Mouse (Mus musculus) lung, postnatal 36 days (tissue): ENCODE results near the gene Ostc.

Experiments used
- DNase-seq: peaks from one replicate; pipeline ENCODE4 v3.0.0; 2022; ENCODE audit warnings: mixed read lengths

The Ostc gene

DNA sequence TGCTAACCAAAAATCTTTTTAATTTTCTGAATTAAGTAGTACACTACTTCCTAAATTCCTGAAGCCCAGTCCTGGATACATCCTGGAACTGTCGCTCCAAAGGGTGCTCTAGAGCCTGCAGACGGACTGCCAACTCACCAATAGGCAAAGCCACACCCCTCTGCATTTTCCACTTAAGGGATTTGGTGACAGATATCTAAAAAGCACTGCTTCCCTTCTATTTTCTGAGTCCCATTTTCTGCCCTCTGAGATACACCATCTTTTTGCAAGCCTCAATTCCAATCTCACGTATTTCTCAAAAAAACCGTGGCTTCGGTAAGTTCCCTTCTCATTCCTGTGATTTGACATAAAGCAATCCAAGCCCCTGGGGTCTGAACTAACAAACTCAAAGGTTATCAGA, 715 bp downstream of the Ostc start:
- peak; percentile 51 for DNase-seq

GRCm38 (mm10) chr3:130702289-130702688, 7.0 kb downstream of the Ostc start:
- no peak for DNase-seq

DNA sequence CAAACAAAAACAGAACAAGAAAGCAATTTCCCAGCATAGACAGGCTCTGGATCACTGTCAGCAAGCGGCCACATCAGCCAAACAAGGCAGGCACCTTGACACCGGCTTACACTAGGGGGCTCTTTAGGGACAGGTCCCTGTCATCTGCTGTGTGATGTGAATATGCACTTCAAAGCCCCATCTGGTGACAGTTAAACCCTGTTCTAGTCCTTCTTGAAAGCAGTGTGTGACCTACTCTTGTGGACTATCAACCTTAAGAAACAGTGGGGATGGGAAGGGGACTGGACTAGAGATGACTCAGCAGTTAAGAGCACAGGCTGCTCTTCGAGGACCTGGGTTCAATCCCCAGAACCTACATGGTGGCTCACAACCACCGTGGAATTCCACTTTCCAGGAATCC, 11.6 kb downstream of the Ostc start:
- no peak for DNase-seq

- no peak for DNase-seq
Measured at GRCm38 (mm10) chr3:130694705-130695104, 14.5 kb downstream of the Ostc start.

- DNase-seq = no peak
Measured at GRCm38 (mm10) chr3:130694041-130694593, 15.1 kb downstream of the Ostc start.

GRCm38 (mm10) chr3:130691596-130692170, 17.6 kb downstream of the Ostc start:
- DNase-seq = no peak

- DNase-seq = peak; percentile 60
Measured at GRCm38 (mm10) chr3:130690834-130691595, 18.2 kb downstream of the Ostc start.

DNA sequence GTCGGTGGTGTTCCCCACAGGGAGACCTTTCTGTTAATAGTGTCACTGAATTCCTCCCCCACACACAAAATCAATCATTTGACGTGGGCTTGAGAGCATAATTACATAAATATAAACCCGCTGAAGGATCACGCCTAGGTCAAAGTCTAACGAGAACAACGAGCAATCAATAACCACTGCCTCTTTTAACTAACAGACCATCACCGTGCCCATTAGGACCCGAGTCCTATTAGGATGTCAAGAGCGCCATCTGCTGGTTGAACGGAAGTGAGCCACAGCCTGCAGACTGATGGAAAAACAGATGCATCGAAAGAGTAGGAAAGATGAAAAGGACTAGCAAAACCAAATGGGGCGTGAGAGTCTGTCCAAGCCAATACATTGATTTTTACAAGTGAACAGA, 19.6 kb downstream of the Ostc start:
- DNase-seq = peak; percentile 82

- DNase-seq = no peak
Measured at GRCm38 (mm10) chr3:130687051-130687450, 22.2 kb downstream of the Ostc start.

- DNase-seq = no peak
Measured at GRCm38 (mm10) chr3:130685014-130685366, 24.3 kb downstream of the Ostc start.

- DNase-seq = no peak
Measured at GRCm38 (mm10) chr3:130684276-130685013, 24.8 kb downstream of the Ostc start.

DNA sequence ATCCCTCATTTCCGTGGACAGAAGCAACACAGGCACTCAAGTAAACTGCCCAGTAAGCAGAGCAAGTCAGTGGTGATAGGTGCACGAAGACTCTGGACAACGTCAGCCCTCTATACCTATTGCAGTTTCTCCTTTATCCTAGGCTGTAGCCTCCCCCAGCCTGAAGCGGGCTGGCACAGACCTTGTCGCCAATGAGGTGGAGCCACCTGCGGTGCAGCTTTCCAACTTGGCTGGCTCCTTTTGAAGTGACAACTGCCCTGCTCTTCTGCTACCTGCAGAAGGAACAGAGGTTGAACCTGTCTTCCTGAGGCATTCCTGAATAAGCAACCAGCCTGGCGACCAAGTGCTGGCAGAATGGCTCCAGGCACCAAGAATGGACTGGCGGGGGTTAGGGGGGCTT, 25.4 kb downstream of the Ostc start:
- no peak for DNase-seq

DNA sequence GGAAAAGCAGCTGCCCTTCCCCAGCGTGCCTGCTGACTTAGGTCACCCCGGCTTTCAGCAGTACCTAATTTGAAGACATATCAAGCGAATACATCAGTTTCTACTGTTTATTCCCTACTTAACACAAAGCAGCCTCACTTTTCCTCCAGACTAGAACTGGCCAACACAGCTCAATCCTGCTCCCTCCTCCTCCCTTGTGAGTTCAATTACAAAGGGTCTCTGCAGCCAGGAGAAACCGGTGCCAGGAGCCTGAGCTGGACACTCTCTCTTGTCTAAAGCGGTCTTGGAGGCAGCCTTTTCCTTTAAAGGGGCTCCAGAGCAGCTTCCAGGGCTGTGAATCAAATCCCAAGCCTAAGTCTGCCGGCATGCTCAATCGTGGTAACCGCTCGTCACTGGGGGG, 27.1 kb downstream of the Ostc start:
- DNase-seq = no peak

DNA sequence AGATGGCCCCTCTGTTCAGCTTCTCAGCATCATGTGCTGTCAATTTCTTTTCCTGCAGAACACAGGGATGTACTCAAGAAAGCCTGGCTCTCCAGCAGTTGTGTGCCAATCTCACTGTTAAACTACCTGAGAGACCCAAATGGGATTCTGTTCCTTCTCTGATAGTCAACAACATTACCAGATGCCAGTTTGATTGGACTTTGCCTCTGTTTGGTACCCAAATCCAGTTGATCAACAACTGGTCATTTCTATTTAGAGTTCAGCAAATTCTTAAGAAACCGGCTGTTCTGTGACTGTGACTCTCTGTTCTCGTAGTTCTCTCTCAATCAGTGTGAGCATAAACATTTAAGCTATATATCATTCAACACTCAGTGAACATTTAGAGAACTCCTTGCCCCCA, 28.0 kb downstream of the Ostc start:
- DNase-seq = no peak

GRCm38 (mm10) chr3:130677671-130678460, 31.4 kb downstream of the Ostc start:
- no peak for DNase-seq

GRCm38 (mm10) chr3:130671291-130671690, 38.0 kb downstream of the Ostc start:
- no peak for DNase-seq

DNA sequence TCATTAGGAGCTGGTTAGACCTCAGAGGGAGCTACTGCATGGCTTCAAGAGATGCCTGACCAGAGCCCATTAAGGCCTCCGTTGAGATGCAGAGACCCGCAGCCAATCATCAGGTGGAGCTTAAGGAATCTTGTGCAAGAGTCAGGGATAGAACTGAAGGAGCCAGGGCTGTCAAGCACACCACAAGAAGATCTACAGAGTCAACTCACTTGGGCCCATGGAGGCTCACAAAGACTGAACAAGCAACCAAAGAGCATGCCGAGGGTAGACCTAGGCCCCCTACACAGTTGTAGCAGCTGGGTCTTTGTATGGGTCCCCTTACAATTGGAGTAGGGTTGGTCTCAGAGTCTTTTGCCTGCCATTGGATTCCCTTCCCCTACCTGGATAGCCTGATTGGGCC, 46.7 kb downstream of the Ostc start:
- DNase-seq = no peak

DNA sequence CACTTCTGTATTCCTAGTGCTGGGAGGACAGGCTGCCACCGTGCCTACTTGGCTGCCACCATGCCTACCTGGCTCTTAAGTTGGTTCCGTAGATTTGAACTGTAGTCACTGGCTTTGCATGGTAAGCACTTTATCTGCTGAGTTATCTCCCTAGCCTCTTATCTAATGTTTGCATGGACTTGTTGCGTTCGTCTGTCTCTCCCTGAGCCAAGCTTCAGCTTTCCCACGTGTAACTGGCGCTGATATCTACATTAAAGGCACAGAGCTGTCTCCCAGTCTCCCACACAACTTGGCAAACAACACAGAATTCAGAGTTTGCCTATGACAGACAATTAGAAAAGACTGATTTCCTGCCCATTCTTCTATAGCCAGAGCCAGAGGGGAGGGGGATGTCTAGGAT, 48.6 kb downstream of the Ostc start:
- no peak for DNase-seq

GRCm38 (mm10) chr3:130649569-130649968, 59.7 kb downstream of the Ostc start:
- no peak for DNase-seq

- no peak for DNase-seq
Measured at GRCm38 (mm10) chr3:130646110-130646810, 63.0 kb downstream of the Ostc start.
